Mouse (Mus musculus) kidney, adult 2 months (tissue): Measurements from ENCODE around the gene Vrtn.

Experiments used
- CTCF ChIP-seq: fragments of 200-500 bp; conservative IDR thresholded peaks from 2 replicates; pipeline ENCODE4 v1.5.1; 2011; ENCODE audit warnings: low read depth, mild to moderate bottlenecking, control low read depth, low read length, moderate library complexity, mixed read lengths; ENCODE audit not compliant: insufficient read depth, insufficient read length
- POLR2A ChIP-seq: fragments of 200-500 bp; IDR thresholded peaks from one replicate; pipeline ENCODE4 v1.6.1; 2011; ENCODE audit warnings: low read depth, low read length, control low read depth

DNA sequence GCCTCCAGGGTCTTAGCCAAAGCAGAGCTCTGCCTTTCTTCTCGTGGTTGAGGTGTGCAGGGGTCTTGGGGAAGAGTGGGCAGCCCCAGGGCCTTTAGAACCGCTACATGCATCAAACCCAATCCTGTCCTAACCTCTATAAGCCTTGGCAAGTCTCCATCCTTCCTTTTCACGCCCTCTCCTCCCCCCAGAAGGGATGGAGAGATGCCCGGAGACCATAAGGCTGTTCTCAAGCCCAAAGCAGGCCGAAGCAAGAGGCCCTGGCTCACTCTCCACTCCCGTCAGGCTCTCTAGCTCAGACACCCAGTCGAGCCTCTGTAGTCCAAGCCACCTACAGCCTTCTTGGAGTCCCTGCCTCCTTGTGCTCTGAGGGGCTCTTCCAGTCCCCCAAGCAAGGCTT, 43.8 kb downstream of the Vrtn start:
- TF ChIP-seq CTCF (no peak), POLR2A (no peak)
